Mouse (Mus musculus) ES-E14 (cell line): ENCODE results near the gene Gm8180.
"Not testable (repeated sequence)": the region's sequence is repeated elsewhere in the genome, so short reads cannot be mapped to it uniquely, and the experiment has no call there.

Experiments used
- CHD2 ChIP-seq: IDR thresholded peaks from 2 replicates; pipeline ENCODE4 v1.6.1; 2014; ENCODE audit warnings: mild to moderate bottlenecking, low read depth, low read length, inconsistent platforms
- HCFC1 ChIP-seq: IDR thresholded peaks from 2 replicates; pipeline ENCODE4 v1.6.1; 2012; ENCODE audit warnings: low read length, inconsistent platforms, borderline replicate concordance; ENCODE audit not compliant: insufficient read depth
- ZC3H11A ChIP-seq: IDR thresholded peaks from 2 replicates; pipeline ENCODE4 v1.6.1; 2012; ENCODE audit warnings: low read depth, mild to moderate bottlenecking, inconsistent platforms, low read length, borderline replicate concordance
- ZNF384 ChIP-seq: IDR thresholded peaks from 2 replicates; pipeline ENCODE4 v1.6.1; 2012; ENCODE audit warnings: low read depth, low read length, inconsistent platforms

DNA sequence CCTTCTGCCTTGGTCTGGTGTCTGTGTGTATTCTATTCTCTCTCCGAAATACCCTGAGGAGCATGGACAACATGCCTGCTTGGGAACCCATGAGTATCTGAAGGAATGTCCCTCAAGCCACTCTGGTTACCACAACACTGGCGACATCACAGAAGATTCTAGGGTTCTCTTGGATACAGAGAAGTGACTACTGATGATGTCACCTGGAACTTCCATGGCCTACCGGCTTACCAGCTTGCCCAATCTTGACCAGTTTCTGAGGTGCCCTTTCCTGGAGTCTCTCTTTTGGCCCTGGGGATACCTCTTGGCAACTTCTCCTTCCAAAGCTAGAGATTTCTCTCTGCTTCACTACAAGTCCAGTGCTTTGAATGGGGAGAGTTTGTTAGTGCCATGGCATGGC, at the start of gene Gm8180:
- TF ChIP-seq ZC3H11A, CHD2, HCFC1, ZNF384: not testable (repeated sequence)
